Mouse (Mus musculus): ENCODE measurements around the gene Ksr2.
"Not testable (repeated sequence)": the region's sequence is repeated elsewhere in the genome, so short reads cannot be mapped to it uniquely, and the experiment has no call there.

The Ksr2 gene

DNA sequence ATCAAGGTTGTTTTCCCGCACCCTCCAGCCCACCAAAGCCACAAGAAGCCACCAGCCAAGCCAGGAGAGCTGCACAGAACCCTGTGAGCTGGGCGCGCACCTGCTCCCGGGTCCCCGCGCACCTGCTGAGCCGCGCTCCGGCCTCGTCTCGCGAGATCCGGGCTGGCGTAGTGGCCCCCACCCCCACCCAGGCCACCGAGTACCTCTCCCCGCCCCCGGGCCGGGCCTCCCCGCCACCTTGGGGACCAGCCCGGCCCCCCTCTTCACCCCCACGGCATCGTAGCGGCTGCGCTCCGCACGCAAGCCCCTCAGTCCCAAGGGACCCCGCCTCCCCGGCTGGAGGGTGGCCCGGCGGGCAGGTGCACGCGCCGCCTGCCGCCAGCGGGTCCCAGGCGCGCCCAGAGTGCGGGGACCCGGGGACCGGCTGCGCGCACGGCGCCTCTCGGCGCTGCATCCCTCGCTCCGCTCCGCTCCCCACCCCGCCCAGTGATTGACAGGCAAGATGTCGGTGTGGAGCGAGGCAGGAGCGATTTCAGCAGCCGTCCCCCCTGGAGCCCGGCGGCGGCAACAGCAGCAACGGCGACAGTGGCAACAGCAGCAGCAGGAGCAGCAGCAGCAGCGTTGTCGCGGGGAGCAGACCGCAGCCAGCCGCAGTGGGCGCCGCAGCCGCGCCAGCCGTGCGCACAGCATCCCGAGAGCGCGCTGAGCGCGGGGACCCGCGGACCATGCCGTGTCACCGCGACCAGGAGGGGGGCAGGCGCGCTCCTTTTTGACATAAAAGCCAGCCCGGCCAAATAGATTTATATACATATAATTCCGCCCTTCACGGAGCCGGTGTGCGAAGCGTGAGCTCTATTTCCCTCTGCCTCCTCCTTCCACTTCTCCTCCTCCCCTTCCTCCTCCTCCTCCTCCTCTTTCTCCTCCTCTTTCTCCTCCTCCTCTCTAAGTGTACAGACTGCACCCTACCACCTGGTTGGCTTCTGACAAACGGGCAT, at the start of gene Ksr2:
Gene Ksr2 (plus strand): TSS at position 494 of the 995 bp plus-strand sequence.
- DNase-seq, result peak; percentile 29 to 42

- DNase-seq, result no peak
Measured at GRCm38 (mm10) chr5:117364821-117365220, 49.0 kb upstream of the Ksr2 start.

DNA sequence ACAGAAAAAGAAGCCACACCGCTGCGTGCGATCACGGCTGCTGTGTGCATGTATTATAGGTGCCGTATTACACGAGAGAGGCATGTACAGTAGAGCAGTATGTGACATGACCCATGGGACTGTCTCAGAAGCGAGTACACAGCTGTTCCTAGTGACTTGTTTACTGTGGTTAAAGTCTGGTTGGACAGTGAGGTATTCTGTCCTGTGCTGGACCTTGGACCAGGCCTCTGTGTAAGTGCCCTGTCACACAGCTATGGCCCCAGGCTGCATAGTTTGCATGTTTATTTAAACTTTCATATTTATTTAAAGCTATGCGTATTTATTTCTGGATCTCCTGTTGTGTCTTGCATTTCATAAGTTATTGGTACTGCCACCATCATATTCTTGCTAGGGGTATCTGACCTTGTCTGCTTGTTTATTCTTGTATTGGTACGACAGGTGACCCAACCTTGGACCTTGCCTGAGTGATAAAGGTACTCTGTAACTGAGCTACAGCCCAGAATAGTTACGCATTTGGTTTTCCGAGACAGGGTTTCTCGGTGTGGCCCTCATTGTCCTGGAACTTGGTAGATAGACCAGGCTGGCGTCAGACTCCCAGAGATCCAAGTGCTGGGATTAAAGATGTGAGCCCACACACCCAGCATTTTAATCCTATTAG, 47.8 kb upstream of the Ksr2 start:
- DNase-seq, result no peak

GRCm38 (mm10) chr5:117367206-117367605, 46.6 kb upstream of the Ksr2 start:
- no peak for DNase-seq

GRCm38 (mm10) chr5:117370592-117370991, 43.2 kb upstream of the Ksr2 start:
- no peak for DNase-seq

DNA sequence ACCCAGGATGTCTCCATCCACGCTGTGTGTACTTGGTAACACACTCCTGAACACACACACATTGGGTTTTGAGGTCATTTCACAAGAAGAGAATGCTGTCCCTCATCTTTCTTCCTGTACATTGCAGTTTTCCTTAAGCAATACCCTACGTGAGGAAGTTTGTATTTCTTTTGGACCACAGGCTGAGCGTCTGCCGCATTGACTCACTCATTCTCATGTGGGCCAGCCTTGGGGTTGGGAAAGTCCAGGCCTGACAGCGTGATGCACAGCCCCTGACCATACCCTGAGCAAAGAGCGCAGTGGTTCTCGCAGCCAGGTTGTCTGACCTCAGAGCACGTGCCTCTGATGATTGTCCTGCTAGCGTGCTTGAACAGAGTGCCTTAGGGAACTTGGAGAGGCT, 40.4 kb upstream of the Ksr2 start:
- no peak for DNase-seq

DNA sequence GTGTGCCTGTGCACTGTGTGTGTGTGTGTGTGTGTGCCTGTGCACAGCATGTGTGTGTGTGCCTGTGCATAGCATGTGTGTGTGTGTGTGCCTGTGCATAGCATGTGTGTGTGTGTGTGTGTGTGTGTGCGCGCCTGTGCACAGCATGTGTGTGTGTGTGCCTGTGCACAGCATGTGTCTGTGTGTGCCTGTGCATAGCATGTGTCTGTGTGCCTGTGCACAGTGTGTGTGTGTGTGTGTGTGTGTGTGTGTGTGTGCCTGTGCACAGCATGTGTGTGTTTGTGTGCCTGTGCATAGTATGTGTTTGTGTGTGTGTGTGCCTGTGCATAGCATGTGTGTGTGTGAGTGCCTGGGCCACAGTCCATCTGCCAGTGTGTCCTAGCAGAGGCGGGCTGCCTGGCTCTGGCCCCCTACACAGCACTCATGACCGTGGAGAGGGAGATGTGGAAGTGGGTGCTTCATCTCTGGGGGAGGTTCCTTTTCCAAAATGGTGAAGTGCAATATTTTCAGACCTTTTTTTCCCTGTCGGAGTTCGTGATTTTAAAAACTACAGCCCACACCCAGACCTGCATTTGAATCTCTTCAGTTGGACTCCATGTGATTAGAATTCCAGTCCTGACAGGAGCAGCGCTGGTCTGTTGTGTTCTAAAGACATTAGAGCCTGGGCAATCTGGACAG, 39.3 kb upstream of the Ksr2 start:
- no peak for DNase-seq

DNA sequence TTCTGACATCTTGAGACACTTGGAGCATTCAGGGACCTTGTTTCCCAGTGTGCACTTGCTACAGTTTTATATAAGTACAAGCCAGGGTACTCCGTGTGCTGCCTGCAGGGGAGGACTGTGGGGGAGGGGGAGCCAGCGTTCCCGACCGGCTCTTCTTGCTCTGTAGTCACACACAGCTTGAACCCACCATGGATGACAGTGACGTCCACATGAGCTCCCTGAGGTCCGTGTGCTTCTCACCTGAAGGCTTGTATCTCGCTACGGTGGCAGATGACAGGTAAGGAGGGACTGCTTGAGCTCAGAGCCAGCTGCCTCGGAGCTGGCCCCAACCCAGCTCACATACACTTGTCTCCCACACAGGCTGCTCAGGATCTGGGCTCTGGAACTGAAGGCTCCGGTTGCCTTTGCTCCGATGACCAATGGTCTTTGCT, 37.5 kb upstream of the Ksr2 start:
- DNase-seq, result no peak

DNA sequence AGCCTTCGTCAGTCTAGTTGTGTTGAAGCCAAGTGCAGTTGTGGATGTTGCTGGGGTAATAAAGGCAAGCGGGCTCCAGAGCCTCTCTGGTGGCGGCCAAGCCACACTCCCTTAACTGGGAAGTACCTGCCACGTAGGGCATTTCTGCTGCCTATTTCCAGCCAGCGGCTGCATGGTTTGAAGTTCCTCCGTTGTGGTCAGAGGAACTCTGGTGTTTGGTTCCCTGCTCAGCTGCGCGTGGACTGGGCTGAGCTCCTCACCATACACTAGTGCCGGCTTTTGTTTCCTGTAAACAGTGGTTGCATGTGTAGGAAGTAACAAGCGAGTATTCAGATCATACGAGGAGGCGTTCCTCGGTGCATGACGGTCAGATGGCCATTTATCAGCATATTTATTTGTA, 36.1 kb upstream of the Ksr2 start:
- peak; percentile 47 to 50 for DNase-seq

- DNase-seq, result no peak
Measured at GRCm38 (mm10) chr5:117380199-117380598, 33.6 kb upstream of the Ksr2 start.

- no peak for DNase-seq
Measured at GRCm38 (mm10) chr5:117381785-117382184, 32.0 kb upstream of the Ksr2 start.

DNA sequence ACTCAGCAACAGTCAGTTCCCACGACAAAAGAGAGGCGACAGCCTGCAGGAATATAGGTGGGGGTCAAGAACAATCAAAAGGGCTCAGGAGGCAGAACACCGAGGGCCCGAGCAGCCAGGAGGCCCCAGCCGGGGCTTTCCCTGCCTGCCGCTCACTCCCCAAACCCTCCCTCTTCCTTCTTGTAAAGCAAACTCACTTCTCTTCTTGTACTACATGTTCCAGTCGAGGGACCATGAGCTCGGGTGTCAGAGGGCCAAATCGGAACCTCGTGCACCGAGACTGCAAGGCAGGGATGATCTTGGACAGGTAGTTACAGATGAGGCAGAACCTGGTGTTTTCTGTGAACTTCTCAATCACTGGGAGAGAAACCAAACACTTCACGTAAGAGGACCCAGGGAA, 30.6 kb upstream of the Ksr2 start:
- no peak for DNase-seq

- peak; percentile 75 for DNase-seq
Measured at GRCm38 (mm10) chr5:117388296-117388751, 25.5 kb upstream of the Ksr2 start.

DNA sequence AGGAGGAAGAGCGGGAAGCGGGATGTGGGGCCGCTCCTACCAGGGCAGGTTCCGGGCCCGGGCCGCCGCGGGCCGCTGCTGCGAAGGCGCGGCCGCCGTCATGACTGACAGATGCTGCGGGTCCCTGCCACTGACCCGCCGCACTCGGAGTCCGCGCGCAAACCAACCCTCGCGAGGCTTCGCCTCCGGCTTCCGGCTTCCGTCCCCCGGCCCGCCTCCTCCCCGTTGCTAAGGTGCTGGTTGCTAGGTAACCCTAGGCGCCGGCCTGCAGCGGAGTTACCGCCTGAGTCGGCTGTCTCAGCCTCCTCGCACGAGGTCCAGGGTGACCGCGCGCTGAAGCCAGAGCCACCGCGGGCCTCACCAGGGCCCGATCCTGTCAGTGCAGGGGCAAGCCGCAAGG, 24.9 kb upstream of the Ksr2 start, which contains the start of gene Rfc5:
Gene Rfc5 (minus strand): TSS at position 171 of the 400 bp plus-strand sequence.
- peak; percentile 95 to 96 for DNase-seq

GRCm38 (mm10) chr5:117390895-117391294, 22.9 kb upstream of the Ksr2 start:
- no peak for DNase-seq

DNA sequence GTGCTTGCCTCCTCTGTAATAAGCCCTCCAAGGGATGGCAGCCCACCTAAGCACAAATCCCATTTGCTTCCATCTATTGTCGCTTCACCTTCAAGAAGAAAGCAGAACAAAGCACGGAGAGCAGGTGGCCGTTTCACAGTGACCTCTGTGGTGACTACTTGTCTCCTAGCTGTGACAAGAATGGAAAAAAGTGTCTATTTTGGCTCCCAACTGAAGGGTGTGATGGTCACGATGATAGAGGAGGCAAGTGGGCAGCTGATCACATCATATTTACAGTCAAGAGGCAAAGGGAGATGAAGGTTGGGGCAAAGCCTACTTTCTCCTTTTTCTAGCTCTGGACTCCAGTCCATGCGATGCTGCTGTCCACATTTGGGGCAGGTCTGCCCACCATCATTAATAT, 18.0 kb upstream of the Ksr2 start:
- no peak for DNase-seq

DNA sequence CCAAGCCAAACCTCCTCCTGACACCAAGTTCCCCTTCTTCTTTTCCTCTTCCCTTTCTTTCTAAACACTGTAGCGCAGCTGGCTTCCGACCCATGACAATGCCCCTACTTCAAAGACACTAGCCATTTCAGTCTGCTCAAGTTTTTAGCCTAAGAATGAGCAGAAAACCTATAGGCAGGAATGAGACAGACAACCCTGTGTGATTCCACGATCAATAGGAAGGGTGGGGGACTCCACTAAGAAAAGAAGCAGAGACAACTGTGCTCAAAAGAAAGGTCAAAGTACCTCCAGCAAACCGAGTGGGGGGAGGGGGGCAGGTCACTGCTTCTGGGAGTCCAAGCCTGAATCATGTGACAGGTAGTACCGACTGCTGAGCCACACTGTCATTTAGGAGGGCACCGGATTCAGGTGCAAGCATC, 17.2 kb upstream of the Ksr2 start:
- DNase-seq, result no peak

DNA sequence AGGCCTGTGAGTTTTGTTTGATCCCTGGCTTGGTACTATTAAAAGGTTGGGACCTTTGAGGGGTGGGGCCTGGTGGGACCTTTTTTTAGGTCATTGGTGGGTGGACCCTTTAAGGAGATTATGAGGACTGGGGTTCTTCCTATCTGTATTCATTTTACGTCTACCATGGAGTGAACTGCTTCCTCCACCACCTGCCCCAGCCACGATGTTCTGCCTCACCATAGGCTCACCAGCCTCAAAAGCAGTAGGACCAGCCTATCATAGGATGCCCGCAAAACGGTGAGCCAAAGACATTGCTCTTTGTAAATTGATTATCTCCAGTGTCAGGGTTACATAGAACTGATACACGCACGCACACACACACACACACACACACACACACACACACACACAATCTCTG, 16.4 kb upstream of the Ksr2 start:
- no peak for DNase-seq

DNA sequence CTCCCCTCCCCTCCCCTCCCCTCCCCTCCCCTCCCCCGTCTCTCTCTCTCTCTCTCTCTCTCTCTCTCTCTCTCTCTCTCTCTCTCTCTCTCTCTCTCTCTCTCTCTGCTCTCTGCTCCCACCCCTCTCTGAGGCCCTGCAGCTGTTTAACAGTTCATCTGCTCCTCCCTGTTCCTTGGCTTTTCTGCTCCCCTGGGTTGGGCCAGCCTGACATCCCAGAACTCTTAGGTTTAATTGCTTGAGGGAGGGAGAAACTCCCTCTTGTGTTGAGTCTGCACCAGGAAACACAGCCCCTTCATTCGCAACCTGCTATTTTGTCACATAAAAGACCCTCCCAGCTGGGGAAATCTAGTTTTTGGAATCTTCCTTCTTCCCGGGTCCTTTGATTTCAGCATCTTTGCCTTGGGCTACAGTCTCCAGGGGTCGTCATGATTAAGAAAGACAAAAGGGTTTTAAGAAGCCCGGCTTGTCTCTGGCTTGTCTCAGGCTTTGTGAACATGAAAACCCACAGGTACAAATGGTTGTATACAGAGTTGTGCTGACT, 15.7 kb upstream of the Ksr2 start:
- DNase-seq, result no peak

DNA sequence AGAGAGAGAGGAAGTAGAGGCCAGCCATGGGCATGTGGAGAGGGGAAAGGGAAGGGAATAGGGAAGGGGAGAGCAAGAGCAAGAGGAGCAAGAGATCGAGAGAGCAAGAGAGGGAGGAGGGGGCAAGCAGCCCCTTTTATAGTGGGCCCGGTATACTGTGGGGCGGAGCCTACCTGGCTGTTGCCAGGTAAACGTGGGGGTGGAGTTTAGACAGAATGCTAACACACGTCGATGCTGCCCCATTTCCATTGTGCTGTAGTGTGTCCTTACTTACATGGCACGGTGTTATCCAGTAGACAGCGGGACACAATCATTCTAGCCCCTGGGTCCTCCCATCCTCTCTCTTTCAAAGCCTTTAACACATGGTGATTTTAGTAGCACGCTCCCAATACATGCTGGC, 14.5 kb upstream of the Ksr2 start:
- no peak for DNase-seq

- no peak for DNase-seq
Measured at GRCm38 (mm10) chr5:117403609-117404008, 10.2 kb upstream of the Ksr2 start.

- not testable (repeated sequence) for DNase-seq
Measured at GRCm38 (mm10) chr5:117404671-117405070, 9.1 kb upstream of the Ksr2 start.

DNA sequence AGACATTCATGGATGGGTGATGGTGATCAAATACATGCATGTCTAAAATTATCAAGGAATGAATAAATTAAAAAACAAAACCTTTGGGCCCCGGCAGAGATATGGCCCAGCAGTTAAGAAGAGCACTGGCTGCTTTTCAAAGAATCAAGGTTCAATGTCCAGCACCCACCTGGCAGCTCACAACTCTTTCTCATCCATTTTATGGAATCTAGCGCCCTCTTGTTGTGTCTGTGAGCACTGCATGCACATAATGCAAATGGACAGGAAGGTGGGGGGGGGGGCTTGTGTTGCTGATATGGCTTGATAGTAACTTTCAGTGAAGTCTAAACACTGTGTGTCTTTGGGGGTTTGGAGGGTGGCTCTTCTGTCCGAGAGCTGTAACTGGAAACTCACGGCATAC, 5.6 kb upstream of the Ksr2 start:
- DNase-seq, result peak; percentile 58 to 60
